Mouse (Mus musculus) stomach, embryonic 16.5 days (tissue): Measurements from ENCODE around the gene Oas1g. TPM values are rescaled to one million over a fixed set of nuclear protein-coding genes. Genes with fewer than 3 reads are reported as not detected.
"Not testable (repeated sequence)": the region's sequence is repeated elsewhere in the genome, so short reads cannot be mapped to it uniquely, and the experiment has no call there.

ENCODE experiments used
- ATAC-seq: fragments of 200-750 bp; cut with Nextera tagmentation; 2 replicates; pipeline ENCODE4 v1.8.0; 2017; ENCODE audit warnings: moderate number of reproducible peaks, moderate TSS enrichment; ENCODE audit not compliant: insufficient read depth, low FRiP score
- H3K27ac ChIP-seq: fragments of 300-500 bp; sonication (generic); 2 replicates; pipeline ENCODE4 v1.5.1; 2014; ENCODE audit warnings: low read length
- H3K27me3 ChIP-seq: fragments of 300-500 bp; sonication (generic); 2 replicates; pipeline ENCODE4 v1.6.1; 2014; ENCODE audit warnings: low read length, control low read depth, mixed read lengths; ENCODE audit not compliant: control insufficient read depth, insufficient read depth
- H3K36me3 ChIP-seq: fragments of 300-500 bp; sonication (generic); 2 replicates; pipeline ENCODE4 v1.6.1; 2014; ENCODE audit warnings: low read length; ENCODE audit not compliant: control insufficient read depth, insufficient read depth
- H3K4me1 ChIP-seq: fragments of 300-500 bp; sonication (generic); 2 replicates; pipeline ENCODE4 v1.6.1; 2014; ENCODE audit warnings: low read length, control low read depth, mixed read lengths; ENCODE audit not compliant: control insufficient read depth, insufficient read depth
- H3K4me2 ChIP-seq: fragments of 300-500 bp; sonication (generic); 2 replicates; pipeline ENCODE4 v1.6.1; 2014; ENCODE audit warnings: low read depth, low read length, mixed read lengths
- H3K4me3 ChIP-seq: fragments of 300-500 bp; sonication (generic); replicated peaks from 2 replicates; pipeline ENCODE4 v1.5.1; 2014; ENCODE audit warnings: mild to moderate bottlenecking, low read length
- H3K9ac ChIP-seq: fragments of 300-500 bp; sonication (generic); 2 replicates; pipeline ENCODE4 v1.6.1; 2014; ENCODE audit warnings: low read length
- H3K9me3 ChIP-seq: fragments of 300-500 bp; sonication (generic); replicated peaks from 2 replicates; pipeline ENCODE4 v1.6.1; 2016; ENCODE audit warnings: low read length, control low read depth; ENCODE audit not compliant: control insufficient read depth
- WGBS: fragments of 180-500 bp; shearing (Covaris S2); extraction: QIAGEN DNeasy Blood & Tissue Kit; methylation state at CpG from one replicate; pipeline ENCODE4 v1.1.7; 2014; 5-methylcytosine and 5-hydroxymethylcytosine counted together
- polyA plus RNA-seq: library from polyadenylated mRNA; unstranded; fragments of >200 nt; fragmentation: Nextera tagmentation; extraction: Ambion mirVana; gene quantifications from 2 replicates; pipeline ENCODE4 v1.2.1, GENCODE M21; 2015

The Oas1g gene
- polyA plus RNA-seq, 1 experiment from 2014 or later: 1.1 TPM

GRCm38 (mm10) chr5:120908196-120908920 lies 20.9 kb upstream of the Oas1g start:
- H3K9ac ChIP-seq: no peak overlapping the region
- H3K36me3 ChIP-seq: no peaks in the 10 kb centered on the region
- H3K4me2 ChIP-seq: no peak overlapping the region
- H3K27me3 ChIP-seq: no peaks in the 10 kb centered on the region
- H3K4me1 ChIP-seq: no peaks in the 10 kb centered on the region
- H3K4me3 ChIP-seq: no peak overlapping the region
- no peaks in the 10 kb centered on the region for H3K9me3 ChIP-seq
- no peak overlapping the region for H3K27ac ChIP-seq
- ATAC-seq: no peak
- WGBS: 60% methylated on average over 7 of the region's 7 CpGs

DNA sequence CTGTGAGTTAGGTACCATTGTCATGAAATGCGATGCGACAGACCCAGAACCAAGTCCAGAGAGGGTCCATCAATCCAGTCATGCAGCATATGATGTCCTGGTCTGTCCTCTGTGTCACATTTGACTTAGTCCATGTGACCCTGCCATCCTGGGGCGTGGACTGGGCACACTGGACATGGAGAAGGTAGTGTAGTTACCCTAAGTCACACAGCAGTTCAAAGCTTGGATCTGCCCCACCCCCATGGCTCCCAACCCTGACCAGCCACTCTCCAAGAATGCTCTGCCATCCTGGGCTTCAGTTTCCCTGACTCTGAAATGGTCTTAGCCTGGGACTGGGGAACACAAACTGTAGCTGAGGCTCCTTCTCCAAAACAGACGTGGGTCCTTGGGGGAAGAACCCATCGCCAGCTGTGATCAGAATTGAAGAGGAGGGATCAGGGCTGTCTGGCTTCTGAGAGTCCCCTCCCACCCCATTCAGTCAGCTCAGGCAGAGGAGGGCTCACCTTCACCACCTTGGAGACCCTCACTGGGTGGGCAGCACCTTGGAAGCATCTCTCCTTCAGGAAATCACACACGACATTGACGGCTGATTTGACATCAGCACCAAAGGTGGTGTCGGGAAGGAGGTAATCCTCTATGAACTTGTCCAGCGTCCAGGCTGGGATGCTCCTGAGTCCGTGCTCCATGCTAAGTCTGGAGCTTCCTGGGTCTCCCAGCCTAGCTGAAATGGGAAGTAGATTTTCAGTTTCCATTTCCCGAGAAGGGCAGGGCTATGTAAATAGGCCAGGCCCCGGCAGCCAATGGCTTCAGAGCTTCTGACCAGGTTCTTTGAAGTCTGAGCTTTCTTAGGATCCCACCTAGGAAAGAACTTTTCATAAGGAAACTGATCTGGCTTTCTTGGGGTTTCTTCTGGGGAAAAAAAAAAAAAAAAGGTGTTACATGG lies 19.6 kb upstream of the Oas1g start, which contains the start of gene Oas1a:
Gene Oas1a (minus strand): TSS at position 731 of the 943 bp plus-strand sequence.
- not testable (repeated sequence) for H3K36me3 ChIP-seq, H3K4me3 ChIP-seq, ATAC-seq, H3K9ac ChIP-seq, H3K4me2 ChIP-seq, H3K27me3 ChIP-seq, H3K4me1 ChIP-seq, H3K9me3 ChIP-seq, H3K27ac ChIP-seq
- 37% methylated on average over 8 of the region's 12 CpGs for WGBS

- Histone ChIP-seq H3K4me1 (no peaks in the 10 kb centered on the region), H3K27ac (no peak overlapping the region), H3K9ac (no peak overlapping the region), H3K4me2 (no peak overlapping the region), H3K9me3 (no peaks in the 10 kb centered on the region), H3K4me3 (no peak overlapping the region), H3K36me3 (no peaks in the 10 kb centered on the region), H3K27me3 (no peaks in the 10 kb centered on the region)
- 92% methylated on average over 5 of the region's 5 CpGs for WGBS
- ATAC-seq: no peak
Measured at GRCm38 (mm10) chr5:120902056-120902455, 14.6 kb upstream of the Oas1g start.

GRCm38 (mm10) chr5:120900666-120901065 lies 13.3 kb upstream of the Oas1g start:
- H3K4me1 ChIP-seq: no peaks in the 10 kb centered on the region
- H3K9me3 ChIP-seq: no peaks in the 10 kb centered on the region
- no peak for ATAC-seq
- no peak overlapping the region for H3K27ac ChIP-seq
- H3K9ac ChIP-seq: no peak overlapping the region
- 51% methylated on average over 1 of the region's 1 CpGs for WGBS
- no peaks in the 10 kb centered on the region for H3K36me3 ChIP-seq
- H3K27me3 ChIP-seq: no peaks in the 10 kb centered on the region
- H3K4me3 ChIP-seq: no peak overlapping the region
- no peak overlapping the region for H3K4me2 ChIP-seq

GRCm38 (mm10) chr5:120898726-120899125 lies 11.3 kb upstream of the Oas1g start:
- Histone ChIP-seq H3K36me3 (no peaks in the 10 kb centered on the region), H3K27me3 (no peaks in the 10 kb centered on the region), H3K4me3 (no peak overlapping the region), H3K9ac (no peak overlapping the region), H3K4me2 (no peak overlapping the region), H3K9me3 (no peaks in the 10 kb centered on the region), H3K27ac (no peak overlapping the region), H3K4me1 (no peaks in the 10 kb centered on the region)
- no peak for ATAC-seq

- ATAC-seq: no peak
- Histone ChIP-seq H3K36me3 (no peaks in the 10 kb centered on the region), H3K4me1 (no peaks in the 10 kb centered on the region), H3K4me2 (no peak overlapping the region), H3K27ac (no peak overlapping the region), H3K9me3 (no peaks in the 10 kb centered on the region), H3K9ac (no peak overlapping the region), H3K27me3 (no peaks in the 10 kb centered on the region), H3K4me3 (no peak overlapping the region)
- WGBS: 84% methylated on average over 6 of the region's 6 CpGs
Measured at GRCm38 (mm10) chr5:120898307-120898706, 10.9 kb upstream of the Oas1g start.

DNA sequence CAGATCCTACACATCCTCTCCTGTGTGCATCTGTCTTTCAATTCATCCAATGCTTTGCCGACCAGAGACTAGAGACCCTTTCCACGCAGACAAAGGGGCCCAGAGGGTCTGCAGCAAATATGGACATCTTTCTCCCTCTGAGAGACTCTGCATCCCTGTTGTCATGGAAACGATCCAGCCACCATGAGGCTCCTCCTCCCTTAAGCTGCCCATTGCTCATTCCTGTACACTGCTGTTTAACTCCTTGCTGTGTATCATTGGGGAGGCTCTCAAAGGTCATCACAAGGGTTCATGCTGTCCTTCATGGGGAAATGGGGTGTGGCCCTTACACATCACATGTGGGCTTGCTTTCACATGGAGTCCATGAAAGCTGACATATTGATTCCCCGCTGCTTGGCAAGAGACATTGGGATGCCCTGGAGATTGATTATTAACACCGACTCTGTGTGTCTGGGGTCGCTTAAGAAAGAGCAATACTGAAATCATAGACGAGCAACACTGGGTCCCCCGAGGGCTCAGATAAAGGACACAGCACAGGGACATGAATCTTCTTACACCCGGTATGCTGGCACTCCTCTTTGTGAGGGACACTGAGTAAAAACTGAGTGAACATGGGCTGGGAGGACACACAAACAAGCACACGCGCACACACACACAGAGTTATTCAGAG lies 8.0 kb upstream of the Oas1g start:
- Histone ChIP-seq H3K4me3 (no peak overlapping the region), H3K4me1 (no peaks in the 10 kb centered on the region), H3K27ac (no peak overlapping the region), H3K4me2 (no peak overlapping the region), H3K9me3 (no peaks in the 10 kb centered on the region), H3K36me3 (no peaks in the 10 kb centered on the region), H3K27me3 (no peaks in the 10 kb centered on the region), H3K9ac (no peak overlapping the region)
- WGBS: 83% methylated on average over 11 of the region's 11 CpGs
- no peak for ATAC-seq

DNA sequence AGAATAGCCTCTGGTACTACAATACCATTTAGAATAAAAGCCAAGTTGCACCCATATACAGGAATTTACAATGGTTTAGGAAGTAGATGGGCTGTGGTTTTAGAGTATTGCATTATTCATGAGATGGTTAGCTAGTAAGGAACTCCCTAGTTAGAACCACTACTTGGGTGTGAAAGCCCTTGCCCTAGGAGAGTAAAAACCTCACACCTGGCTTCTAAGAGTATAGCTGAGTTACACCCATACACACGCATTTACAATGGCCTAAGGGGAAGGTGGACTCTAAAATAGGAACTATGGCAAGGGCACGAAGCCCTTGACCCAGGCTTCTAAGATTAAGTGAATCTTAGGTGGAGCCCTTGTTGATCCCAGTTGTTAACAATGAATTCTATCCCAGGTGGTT lies 7.3 kb upstream of the Oas1g start:
- H3K4me2 ChIP-seq, H3K9ac ChIP-seq, H3K4me1 ChIP-seq, H3K27ac ChIP-seq, H3K9me3 ChIP-seq, H3K4me3 ChIP-seq, ATAC-seq, H3K27me3 ChIP-seq, H3K36me3 ChIP-seq: not testable (repeated sequence)
- WGBS: 69% methylated on average over 2 of the region's 2 CpGs

DNA sequence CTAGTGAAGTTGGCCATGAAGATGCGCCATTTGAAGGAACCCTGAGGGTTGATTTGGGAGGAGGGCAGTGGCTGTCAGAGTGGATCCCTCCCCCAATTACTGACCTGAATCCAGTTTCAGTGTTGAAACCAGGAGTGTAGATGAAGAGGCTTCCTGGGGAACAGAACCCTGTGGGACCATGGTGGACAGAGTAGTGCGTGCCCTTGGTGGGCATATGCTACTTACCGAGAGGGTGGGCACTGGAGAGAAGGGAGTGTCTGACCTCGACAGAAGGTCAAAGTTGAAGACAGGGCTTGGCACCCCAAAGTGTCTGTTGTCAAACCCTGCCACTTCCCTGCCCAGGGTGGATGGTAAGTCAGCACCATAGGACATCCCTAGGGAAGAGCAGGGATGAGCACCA lies 6.5 kb upstream of the Oas1g start:
- ATAC-seq, H3K4me2 ChIP-seq, H3K36me3 ChIP-seq, H3K9ac ChIP-seq, H3K4me3 ChIP-seq, H3K27me3 ChIP-seq, H3K27ac ChIP-seq, H3K4me1 ChIP-seq, H3K9me3 ChIP-seq: not testable (repeated sequence)
- WGBS: 94% methylated on average over 4 of the region's 4 CpGs
